Mouse (Mus musculus) CD4-positive helper T cell, adult 2 months (primary cell): ENCODE results near the gene Sox1.

ENCODE experiments used
- DNase-seq: peaks from one replicate; pipeline ENCODE4 v3.0.0-alpha.2; 2012; ENCODE audit warnings: low read depth, missing footprints, low spot score

Sox1 gene

DNA sequence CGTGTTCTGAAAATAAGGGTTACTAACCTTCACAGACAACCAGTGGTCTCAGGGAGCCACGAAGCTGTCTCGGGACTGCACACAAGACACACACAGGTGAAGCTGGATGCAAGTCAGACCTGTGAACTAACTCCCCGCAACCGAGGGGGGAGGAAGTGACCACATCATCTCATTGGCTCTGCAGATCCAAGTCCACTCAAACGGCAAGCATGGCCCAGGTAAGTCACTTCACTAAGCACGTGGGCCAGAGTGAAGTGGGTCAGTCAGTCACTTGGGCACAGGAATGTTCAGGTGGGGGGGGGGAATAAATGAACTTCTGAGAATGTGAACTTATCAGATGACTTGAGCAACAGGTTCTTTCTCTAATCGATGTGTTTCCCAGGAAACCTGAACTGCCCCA lies 30.8 kb downstream of the Sox1 start:
- DNase-seq: no peak

DNA sequence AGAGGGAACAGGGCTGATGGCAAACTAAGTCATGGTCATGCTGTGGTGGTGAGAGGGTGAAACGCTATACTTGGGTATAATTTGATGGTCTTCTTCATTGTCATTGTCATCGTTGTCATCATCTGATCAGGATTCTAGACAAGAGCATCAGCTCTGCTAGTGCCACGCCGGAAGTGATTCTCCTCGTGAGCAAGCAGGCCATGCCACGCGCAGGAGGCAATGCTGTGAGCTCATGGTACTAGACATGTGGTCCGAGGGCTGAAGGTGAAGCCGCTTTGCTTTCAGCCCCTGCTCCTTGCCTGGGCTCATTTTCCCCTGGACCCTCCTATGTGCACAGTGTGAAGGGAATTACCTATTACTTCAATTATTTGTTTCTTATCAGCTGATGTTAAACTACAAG lies 32.3 kb downstream of the Sox1 start:
- no peak for DNase-seq

DNA sequence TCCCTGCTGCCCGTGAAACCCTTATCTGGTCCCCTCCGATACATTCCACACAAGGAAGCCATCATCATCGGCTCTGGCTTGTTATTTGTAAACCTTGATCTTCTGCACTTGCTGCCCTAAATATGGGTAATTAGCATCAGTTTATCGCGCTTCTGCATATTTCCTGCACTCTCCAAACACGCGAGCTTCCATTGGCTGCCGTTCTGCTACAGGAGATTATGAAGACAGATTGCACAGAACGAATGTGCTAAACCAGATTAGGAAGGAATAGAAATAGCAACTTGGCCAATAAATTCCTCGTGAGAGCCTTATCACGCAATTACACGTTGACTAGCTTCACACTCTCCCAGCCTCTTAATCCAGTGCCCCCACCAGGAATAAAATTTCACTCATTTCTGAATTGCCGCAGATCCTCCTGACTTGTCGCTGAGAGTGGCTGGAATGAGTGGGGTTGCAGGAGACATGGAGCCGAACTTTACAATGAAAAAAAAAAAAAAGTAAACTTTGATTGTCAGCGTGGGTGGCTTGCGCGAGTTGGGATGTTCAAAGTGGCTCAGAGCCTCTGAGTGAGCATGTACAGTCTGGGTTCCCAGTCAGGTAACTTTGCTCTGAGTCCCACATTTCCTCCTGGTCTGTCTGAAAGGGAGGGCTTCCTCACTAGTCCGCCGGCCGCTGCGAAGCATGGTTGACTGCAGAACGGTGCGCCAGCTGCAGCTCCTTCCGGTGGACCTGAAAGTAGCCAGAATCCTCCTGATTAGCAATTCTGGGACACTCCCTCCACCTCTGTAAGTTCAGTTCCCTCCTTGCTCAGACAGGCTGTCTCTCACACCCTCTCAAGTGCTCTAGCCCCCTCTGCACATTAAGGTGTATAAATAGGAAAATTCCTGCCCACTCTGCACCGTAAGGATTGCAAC lies 33.0 kb downstream of the Sox1 start:
- no peak for DNase-seq

DNA sequence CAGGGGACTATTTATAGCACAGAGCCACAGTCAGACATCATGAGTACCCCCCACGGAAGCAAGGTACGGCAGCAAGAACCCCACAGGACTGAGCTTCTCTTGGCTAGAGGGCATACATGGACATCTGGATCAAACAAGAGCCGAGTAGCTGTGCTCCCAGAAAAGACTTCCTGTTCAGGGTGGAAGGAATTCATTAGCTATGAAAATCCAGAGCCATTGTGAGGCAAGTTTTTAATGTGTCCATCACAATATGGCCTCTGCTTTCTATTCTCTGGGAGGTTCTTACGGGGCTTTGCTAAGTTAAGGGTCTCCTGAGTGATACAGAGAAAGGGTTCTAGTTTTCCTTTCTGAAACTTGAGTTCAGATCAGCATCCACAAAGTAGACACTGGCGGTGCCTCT lies 33.8 kb downstream of the Sox1 start:
- DNase-seq: no peak

DNA sequence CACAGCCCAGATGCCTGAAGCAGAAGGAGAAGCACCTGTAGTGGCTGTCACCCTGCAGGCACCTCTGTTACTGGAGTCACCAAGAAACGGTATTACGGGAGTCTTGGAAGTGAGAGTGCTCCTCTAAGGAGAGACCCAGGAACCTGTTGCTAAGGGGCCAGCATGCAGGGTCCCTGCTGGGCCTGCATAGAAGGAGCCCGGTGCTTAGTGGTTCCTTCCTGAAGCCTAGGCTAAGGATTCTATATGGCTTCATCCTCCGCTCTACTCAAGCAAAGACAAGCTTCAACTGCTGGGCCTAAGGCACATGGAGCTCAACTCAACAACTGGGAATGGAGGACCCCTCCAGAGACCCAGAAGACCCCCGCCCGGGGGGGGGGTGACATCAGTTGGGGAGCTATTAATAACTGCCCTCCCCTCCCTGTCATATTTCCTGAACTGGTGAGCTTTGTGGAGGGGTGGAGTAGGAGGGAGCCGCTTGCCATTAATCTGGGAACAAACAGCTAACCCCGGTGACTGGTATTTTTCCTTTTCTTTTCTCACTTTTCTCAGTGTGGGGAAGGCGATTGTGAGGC lies 34.6 kb downstream of the Sox1 start:
- no peak for DNase-seq

DNA sequence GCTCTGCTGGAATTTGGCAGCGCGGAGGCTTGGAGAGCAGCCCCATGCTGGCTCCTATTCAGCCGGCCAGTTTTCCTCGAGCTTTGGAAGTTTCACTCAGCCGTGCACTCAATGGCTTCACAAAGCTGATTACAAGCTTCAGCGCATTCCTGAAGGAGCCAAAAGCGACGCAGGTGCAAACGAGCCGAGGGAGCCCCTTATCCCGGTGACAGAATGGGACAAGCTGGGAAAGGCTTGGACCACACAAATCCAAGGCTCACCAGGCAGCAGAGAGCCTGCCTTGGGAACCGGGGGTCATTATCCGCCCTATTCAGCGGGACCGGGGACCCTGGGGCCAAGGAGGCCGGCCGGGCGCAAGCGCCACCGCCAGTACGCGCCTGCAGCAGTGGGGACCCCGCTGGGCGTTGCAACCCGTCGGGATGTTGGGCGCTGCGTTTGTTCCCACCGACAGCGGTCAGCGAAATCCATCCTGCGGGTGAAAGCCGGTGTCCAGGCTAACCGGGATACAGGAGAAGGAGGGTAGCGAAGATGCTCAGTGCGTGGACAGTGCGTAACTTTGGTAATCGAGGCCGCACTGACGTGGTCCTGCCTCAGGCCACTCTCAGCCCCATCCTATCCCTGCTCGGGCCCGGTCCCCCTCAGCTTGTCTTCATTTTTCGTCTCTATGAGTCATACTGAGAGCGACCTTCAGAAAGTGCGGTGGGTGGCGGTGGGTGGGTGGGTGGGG lies 35.2 kb downstream of the Sox1 start:
- DNase-seq: no peak

DNA sequence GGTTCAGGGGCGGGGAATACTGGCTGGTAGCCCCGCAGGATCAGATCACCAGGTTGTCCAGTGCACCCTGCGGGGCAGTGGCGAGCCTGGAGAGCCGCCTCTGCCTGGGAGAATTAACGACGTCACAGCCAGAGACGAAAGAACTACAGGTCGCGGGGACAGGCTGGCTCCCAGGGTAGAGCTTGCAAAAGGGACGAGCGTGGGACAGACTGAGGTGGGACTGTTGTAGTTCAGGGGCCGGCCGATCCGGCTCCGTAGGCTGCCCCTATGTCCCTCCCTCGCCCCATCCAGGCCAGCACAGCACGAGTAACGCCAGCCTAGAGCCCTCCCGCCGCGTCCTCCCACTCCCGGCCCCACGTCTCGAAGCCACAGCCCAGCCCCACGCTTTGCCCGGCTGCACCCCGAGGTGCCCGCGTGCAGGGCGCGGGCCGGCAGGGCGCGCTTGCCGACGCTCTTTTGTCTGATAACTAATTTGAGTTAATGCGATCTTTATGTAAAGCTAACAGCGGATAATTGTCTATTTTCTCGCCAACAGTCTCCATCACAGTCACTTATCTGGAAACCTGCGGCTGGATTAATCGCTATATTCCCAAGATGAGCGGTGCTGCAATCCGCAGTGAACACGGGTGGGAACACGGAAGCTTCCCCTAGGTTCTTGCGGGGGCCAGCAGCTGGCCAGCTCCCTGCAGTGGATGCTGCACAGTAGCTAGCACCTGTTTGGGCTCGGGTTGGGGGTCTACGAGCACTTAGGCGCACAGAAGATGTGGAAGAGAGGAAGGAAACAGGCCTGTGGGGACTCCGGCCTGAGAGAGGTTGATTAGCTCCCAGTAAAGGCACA lies 36.0 kb downstream of the Sox1 start:
- DNase-seq: no peak

DNA sequence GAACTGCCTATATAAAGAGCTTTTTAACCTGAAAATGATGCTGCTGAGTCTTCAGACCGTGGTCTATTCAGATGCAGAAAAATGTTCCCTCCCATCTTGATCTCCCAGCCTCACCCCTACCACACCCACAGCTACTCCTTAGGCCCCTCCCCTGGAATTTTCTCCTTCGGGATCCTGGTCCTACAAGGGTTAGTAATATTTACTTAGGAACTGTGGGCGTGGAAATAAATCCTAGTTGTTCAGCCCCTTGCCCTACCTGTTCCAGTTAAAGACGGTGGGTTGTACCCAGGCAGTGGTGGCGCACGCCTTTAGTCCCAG lies 36.6 kb downstream of the Sox1 start:
- no peak for DNase-seq

DNA sequence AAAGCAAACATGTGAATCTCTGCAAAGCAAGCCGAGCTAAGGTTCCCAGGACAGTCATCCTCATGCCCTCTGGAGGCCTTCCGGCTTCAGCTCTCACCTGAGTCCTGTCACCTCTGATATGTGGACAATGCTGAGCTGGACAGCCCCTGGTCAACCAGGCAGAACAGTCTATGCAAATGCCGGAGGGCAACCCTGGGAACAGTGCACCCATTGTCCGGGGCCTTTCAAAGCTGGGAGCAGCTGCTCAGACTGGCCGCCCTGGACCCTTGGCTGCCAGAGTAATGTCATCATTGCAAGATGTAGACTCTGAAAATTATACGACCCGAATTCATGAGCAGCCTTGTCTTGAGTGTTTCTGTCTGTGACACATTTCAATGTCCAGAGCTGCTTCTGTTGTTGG lies 37.5 kb downstream of the Sox1 start:
- DNase-seq: no peak

DNA sequence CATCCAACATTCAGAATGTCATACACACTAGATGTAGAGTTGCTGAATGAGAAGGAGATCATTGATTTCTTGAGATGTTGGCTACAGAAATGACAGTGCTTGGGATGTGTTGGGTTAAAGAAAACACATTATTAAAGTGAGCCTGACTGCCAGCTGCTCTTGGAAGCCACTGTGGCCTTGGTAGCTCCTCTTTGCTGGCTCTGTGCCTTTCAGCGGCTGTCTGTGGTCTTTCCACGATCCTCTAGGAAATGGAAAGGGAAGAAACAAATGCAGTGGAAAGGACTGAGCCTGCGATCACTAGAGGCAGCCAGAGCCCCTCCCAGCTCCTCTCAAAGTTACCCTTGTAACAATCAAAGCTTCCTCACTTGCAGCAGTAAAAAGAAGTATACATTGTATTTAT lies 39.7 kb downstream of the Sox1 start:
- DNase-seq: no peak

DNA sequence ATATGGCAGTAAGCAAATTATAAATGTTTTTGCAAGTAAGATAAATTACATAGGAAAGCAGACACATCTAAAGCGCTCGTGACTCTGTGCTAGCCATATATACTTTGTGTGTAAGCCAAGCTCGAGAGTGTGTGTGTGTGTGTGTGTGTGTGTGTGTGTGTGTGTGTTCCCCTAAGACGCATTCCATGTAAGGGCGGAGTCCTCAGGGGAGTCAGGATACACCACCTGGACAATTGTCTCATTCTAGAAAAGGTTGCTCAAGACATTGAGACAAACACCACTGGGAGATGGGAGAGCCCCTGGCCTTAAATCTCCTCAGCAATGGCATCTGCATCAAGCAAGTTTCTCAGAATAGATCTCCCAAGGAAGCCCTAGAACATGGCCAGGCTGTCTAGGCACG lies 42.9 kb downstream of the Sox1 start:
- DNase-seq: no peak

DNA sequence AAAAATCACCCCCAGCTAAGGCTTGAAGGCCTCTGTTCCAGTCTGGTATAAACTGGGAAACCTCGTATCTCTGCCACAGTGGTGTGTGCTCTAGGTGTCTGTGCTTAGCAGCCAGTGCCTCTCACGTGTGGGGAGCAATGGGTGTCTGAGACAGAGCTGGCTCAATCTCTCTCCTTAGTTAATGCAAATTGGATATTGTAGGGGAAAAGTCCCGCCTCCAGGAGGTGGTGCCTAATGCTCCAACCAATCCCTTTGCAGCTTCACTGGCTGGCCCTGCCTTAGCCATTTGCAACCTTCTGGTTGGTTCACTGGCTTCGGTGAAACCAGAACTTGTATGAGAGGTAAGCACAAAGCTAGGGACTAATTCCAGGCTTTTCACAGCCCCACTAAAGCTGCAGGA lies 43.9 kb downstream of the Sox1 start:
- DNase-seq: no peak

DNA sequence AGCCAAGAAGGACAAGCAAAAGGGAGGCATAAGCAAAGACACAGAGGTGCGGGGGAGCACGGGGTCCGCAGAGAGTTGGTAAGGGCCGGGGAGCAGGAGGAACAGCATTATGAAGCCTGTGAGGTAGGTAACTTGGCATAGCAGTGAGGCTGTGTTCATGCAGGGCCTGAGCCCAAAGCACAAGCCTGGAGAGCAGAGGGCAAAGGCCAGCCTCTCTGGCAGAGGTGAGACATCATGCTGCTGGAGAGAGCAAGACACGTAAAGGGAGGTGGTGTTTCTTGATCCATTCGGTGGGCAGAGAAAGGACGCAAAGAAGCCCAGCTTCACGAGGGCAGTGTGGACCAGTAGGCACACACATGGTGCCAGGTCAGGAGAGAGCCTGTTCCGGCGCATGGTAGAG lies 44.8 kb downstream of the Sox1 start:
- DNase-seq: no peak

DNA sequence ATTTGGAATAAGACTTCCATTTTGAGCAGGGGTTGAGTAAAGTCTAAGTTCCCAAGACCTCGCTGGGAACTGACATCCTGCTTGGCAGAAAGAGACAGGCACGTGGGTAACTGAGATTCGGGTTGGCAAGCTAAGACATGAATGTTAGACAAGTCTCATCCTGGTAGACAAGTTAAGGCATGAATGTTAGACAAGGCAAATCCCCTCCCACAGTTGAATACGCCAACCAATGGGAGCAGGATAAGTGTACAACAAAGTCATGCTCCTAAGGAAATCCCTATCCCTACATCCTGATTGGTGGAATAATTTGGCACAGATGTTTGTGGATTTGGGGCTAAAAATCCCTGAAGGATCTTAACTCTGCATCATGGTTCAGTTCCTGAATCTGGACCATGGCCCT lies 45.9 kb downstream of the Sox1 start:
- DNase-seq: no peak

DNA sequence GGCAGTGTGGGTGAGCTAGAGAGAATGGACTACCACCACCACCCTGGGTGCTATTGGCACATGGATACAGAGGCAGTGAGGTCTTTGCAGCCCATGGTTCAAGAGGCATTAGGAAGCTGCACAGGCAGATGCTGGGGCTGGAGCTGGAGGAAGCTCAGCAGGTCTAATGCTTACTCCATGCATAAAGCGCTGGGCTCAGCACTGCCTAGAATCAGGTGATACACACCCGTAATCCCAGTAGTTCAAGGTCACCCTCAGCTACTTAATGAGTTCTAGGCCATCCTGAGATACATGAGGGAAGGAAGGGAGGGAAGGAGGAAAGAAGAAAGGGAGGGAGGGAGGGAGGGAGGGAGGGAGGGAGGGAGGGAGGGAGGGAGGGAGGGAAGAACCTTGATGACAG lies 50.2 kb downstream of the Sox1 start:
- DNase-seq: no peak

DNA sequence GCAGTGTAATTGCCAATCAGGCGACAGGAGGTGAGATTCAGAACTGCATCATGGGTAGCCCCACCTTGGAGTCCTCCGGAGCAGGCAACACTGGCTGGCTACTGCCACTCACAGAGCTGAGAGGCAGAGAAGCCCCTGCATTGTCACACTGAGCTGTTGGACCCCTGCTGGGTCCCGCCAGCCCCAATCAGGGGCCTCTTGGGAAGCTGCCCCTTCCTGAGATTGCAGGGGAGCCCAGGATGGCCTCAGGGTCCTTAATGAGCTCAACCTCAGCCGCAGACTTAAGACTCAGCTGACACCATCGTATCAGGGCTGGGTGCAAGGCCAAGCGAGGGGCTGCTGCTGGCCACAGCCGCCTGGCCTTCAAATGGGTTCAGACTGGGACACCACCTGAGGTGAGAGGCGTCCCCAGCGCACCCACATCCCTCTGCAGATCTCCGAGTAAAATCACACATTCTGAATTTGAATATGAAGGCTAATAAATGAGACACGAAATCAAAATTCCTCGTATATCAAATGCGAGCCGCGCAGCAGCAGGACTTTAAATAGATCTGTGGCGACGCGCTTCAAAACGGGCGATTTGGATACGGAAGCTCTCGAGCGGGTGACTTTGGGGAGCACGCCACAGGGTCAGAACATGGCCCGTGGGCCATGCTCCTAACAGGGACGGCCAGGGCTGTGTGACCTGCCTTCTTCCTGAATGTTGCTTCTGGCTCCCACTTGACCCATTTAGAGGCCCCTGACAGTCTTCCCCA lies 51.0 kb downstream of the Sox1 start:
- DNase-seq: no peak
